Mouse (Mus musculus): Measurements from ENCODE around the gene Serac1. TPM values are rescaled to one million over a fixed set of nuclear protein-coding genes. Genes with fewer than 3 reads are reported as not detected.
A peak's percentile ranks its signal among the peaks of the same experiment; 100 is the strongest.

The Serac1 gene
- polyA plus RNA-seq, 1 experiment from 2014 or later: 4.8 TPM

GRCm38 (mm10) chr17:5999039-5999543 is 80.5 kb downstream of the Serac1 start:
- Histone ChIP-seq H3K9me3 (ENCODE audit: control insufficient read depth, low read length) (no peaks in the 10 kb centered on the region), H3K4me1 (ENCODE audit: control insufficient read depth in 2 of 2, insufficient read depth in 2 of 2, low read length in 2 of 2) (peaks cover 53 to 77% of the 10 kb centered on the region in 2 experiments), H3K4me3 (ENCODE audit: control insufficient read depth in 1 of 2, insufficient read depth in 1 of 2, low read depth in 1 of 2, low read length in 2 of 2) (no peak overlapping the region), H3K27me3 (ENCODE audit: control insufficient read depth, insufficient read depth, low read length) (no peaks in the 10 kb centered on the region), H3K36me3 (ENCODE audit: control insufficient read depth, insufficient read depth, low read length) (0 out of 2 replicates have a peak, but pooled peaks cover 8% of the 10 kb centered on the region), H3K9ac (ENCODE audit: low read length) (no peak overlapping the region; the same call in 1 of the 2 replicates), H3K27ac (replicated peaks in 1 of 2; ENCODE audit: control insufficient read depth in 1 of 2, insufficient read depth in 1 of 2, low read depth in 2 of 2, low read length in 2 of 2) (peak overlapping the region; percentile 17 to 96; a peak in 2 of 4 replicates), H3K4me2 (ENCODE audit: low read length) (no peak overlapping the region)
- WGBS: 62% methylated on average over 5 of the region's 5 CpGs
- ATAC-seq (ENCODE audit: insufficient number of reproducible peaks, insufficient read depth, low FRiP score, low read depth): no peak

GRCm38 (mm10) chr17:5998235-5998500 is 81.4 kb downstream of the Serac1 start:
- Histone ChIP-seq H3K4me1 (ENCODE audit: control insufficient read depth in 2 of 2, insufficient read depth in 2 of 2, low read length in 2 of 2) (peaks cover 48 to 74% of the 10 kb centered on the region in 2 experiments), H3K36me3 (ENCODE audit: control insufficient read depth, insufficient read depth, low read length) (0 out of 2 replicates have a peak, but pooled peaks cover 8% of the 10 kb centered on the region), H3K9me3 (ENCODE audit: control insufficient read depth, low read length) (no peaks in the 10 kb centered on the region), H3K27ac (replicated peaks in 1 of 2; ENCODE audit: control insufficient read depth in 1 of 2, insufficient read depth in 1 of 2, low read depth in 2 of 2, low read length in 2 of 2) (peak overlapping the region; percentile 96 to 98), H3K4me2 (ENCODE audit: low read length) (peak overlapping the region; percentile 43), H3K27me3 (ENCODE audit: control insufficient read depth, insufficient read depth, low read length) (no peaks in the 10 kb centered on the region), H3K9ac (ENCODE audit: low read length) (peak overlapping the region; percentile 52; the same call in 1 of the 2 replicates), H3K4me3 (ENCODE audit: control insufficient read depth in 1 of 2, insufficient read depth in 1 of 2, low read depth in 1 of 2, low read length in 2 of 2) (no peak overlapping the region)
- no peak for ATAC-seq (ENCODE audit: insufficient number of reproducible peaks, insufficient read depth, low FRiP score, low read depth)

- peak overlapping the region; percentile 52 for H3K9ac ChIP-seq (ENCODE audit: low read length)
- 11% methylated on average over 16 of the region's 16 CpGs for WGBS
- peak overlapping the region; percentile 43 for H3K4me2 ChIP-seq (ENCODE audit: low read length)
- no peaks in the 10 kb centered on the region for H3K27me3 ChIP-seq (ENCODE audit: control insufficient read depth, insufficient read depth, low read length)
- 0 out of 2 replicates have a peak, but pooled peaks cover 3% of the 10 kb centered on the region for H3K36me3 ChIP-seq (ENCODE audit: control insufficient read depth, insufficient read depth, low read length)
- H3K4me1 ChIP-seq (ENCODE audit: control insufficient read depth in 2 of 2, insufficient read depth in 2 of 2, low read length in 2 of 2): peaks cover 45 to 69% of the 10 kb centered on the region in 2 experiments
- H3K27ac ChIP-seq (replicated peaks in 1 of 2; ENCODE audit: control insufficient read depth in 1 of 2, insufficient read depth in 1 of 2, low read depth in 2 of 2, low read length in 2 of 2): peak overlapping the region; percentile 96 to 98
- H3K4me3 ChIP-seq (ENCODE audit: control insufficient read depth in 1 of 2, insufficient read depth in 1 of 2, low read depth in 1 of 2, low read length in 2 of 2): 0 out of 4 replicates have a peak overlapping the region, but pooled peaks of 1 of the 2 experiments have one; percentile 4
- no peaks in the 10 kb centered on the region for H3K9me3 ChIP-seq (ENCODE audit: control insufficient read depth, low read length)
- ATAC-seq (ENCODE audit: insufficient number of reproducible peaks, insufficient read depth, low FRiP score, low read depth): peak; percentile 90
These were observed 81.9 kb downstream of the Serac1 start for GRCm38 (mm10) chr17:5997380-5998234.

- Histone ChIP-seq H3K36me3 (ENCODE audit: control insufficient read depth, insufficient read depth, low read length) (no peaks in the 10 kb centered on the region), H3K9me3 (ENCODE audit: control insufficient read depth, low read length) (no peaks in the 10 kb centered on the region), H3K4me1 (ENCODE audit: control insufficient read depth in 2 of 2, insufficient read depth in 2 of 2, low read length in 2 of 2) (peaks cover 42 to 59% of the 10 kb centered on the region in 2 experiments), H3K27ac (replicated peaks in 1 of 2; ENCODE audit: control insufficient read depth in 1 of 2, insufficient read depth in 1 of 2, low read depth in 2 of 2, low read length in 2 of 2) (peak overlapping the region; percentile 96 to 98), H3K27me3 (ENCODE audit: control insufficient read depth, insufficient read depth, low read length) (no peaks in the 10 kb centered on the region), H3K9ac (ENCODE audit: low read length) (peak overlapping the region; percentile 55), H3K4me3 (ENCODE audit: control insufficient read depth in 1 of 2, insufficient read depth in 1 of 2, low read depth in 1 of 2, low read length in 2 of 2) (no peak overlapping the region), H3K4me2 (ENCODE audit: low read length) (peak overlapping the region; percentile 24)
- WGBS: 70% methylated on average over 14 of the region's 14 CpGs
- no peak for ATAC-seq (ENCODE audit: insufficient number of reproducible peaks, insufficient read depth, low FRiP score, low read depth)
These were observed 83.0 kb downstream of the Serac1 start for GRCm38 (mm10) chr17:5996589-5996988.

GRCm38 (mm10) chr17:5994606-5995005 is 84.9 kb downstream of the Serac1 start:
- 40% methylated on average over 6 of the region's 6 CpGs for WGBS
- Histone ChIP-seq H3K9ac (ENCODE audit: low read length) (no peak overlapping the region), H3K4me2 (ENCODE audit: low read length) (no peak overlapping the region), H3K4me1 (ENCODE audit: control insufficient read depth in 2 of 2, insufficient read depth in 2 of 2, low read length in 2 of 2) (peaks cover 36 to 48% of the 10 kb centered on the region in 2 experiments), H3K36me3 (ENCODE audit: control insufficient read depth, insufficient read depth, low read length) (no peaks in the 10 kb centered on the region), H3K4me3 (ENCODE audit: control insufficient read depth in 1 of 2, insufficient read depth in 1 of 2, low read depth in 1 of 2, low read length in 2 of 2) (no peak overlapping the region), H3K27me3 (ENCODE audit: control insufficient read depth, insufficient read depth, low read length) (no peaks in the 10 kb centered on the region), H3K9me3 (ENCODE audit: control insufficient read depth, low read length) (no peaks in the 10 kb centered on the region), H3K27ac (replicated peaks in 1 of 2; ENCODE audit: control insufficient read depth in 1 of 2, insufficient read depth in 1 of 2, low read depth in 2 of 2, low read length in 2 of 2) (peak overlapping the region in 1 of 2 experiments; percentile 96; a peak in 2 of 4 replicates)
- ATAC-seq (ENCODE audit: insufficient number of reproducible peaks, insufficient read depth, low FRiP score, low read depth): no peak

- Histone ChIP-seq H3K4me2 (ENCODE audit: low read length) (no peak overlapping the region), H3K27ac (replicated peaks in 1 of 2; ENCODE audit: control insufficient read depth in 1 of 2, insufficient read depth in 1 of 2, low read depth in 2 of 2, low read length in 2 of 2) (0 out of 4 replicates have a peak overlapping the region, but pooled peaks of 1 of the 2 experiments have one; percentile 29), H3K9ac (ENCODE audit: low read length) (no peak overlapping the region), H3K9me3 (ENCODE audit: control insufficient read depth, low read length) (no peaks in the 10 kb centered on the region), H3K4me3 (ENCODE audit: control insufficient read depth in 1 of 2, insufficient read depth in 1 of 2, low read depth in 1 of 2, low read length in 2 of 2) (no peak overlapping the region), H3K27me3 (ENCODE audit: control insufficient read depth, insufficient read depth, low read length) (no peaks in the 10 kb centered on the region), H3K4me1 (ENCODE audit: control insufficient read depth in 2 of 2, insufficient read depth in 2 of 2, low read length in 2 of 2) (peaks cover 31 to 40% of the 10 kb centered on the region in 2 experiments), H3K36me3 (ENCODE audit: control insufficient read depth, insufficient read depth, low read length) (no peaks in the 10 kb centered on the region)
- WGBS: 85% methylated on average over 3 of the region's 3 CpGs
- no peak for ATAC-seq (ENCODE audit: insufficient number of reproducible peaks, insufficient read depth, low FRiP score, low read depth)
These were observed 85.8 kb downstream of the Serac1 start for GRCm38 (mm10) chr17:5993581-5994260.

- peaks cover 28 to 33% of the 10 kb centered on the region in 2 experiments for H3K4me1 ChIP-seq (ENCODE audit: control insufficient read depth in 2 of 2, insufficient read depth in 2 of 2, low read length in 2 of 2)
- no peak overlapping the region for H3K9ac ChIP-seq (ENCODE audit: low read length)
- WGBS: 80% methylated on average over 5 of the region's 5 CpGs
- ATAC-seq (ENCODE audit: insufficient number of reproducible peaks, insufficient read depth, low FRiP score, low read depth): no peak
- H3K9me3 ChIP-seq (ENCODE audit: control insufficient read depth, low read length): no peaks in the 10 kb centered on the region
- no peak overlapping the region for H3K27ac ChIP-seq (replicated peaks in 1 of 2; ENCODE audit: control insufficient read depth in 1 of 2, insufficient read depth in 1 of 2, low read depth in 2 of 2, low read length in 2 of 2)
- no peaks in the 10 kb centered on the region for H3K27me3 ChIP-seq (ENCODE audit: control insufficient read depth, insufficient read depth, low read length)
- no peak overlapping the region for H3K4me2 ChIP-seq (ENCODE audit: low read length)
- H3K4me3 ChIP-seq (ENCODE audit: control insufficient read depth in 1 of 2, insufficient read depth in 1 of 2, low read depth in 1 of 2, low read length in 2 of 2): no peak overlapping the region
- no peaks in the 10 kb centered on the region for H3K36me3 ChIP-seq (ENCODE audit: control insufficient read depth, insufficient read depth, low read length)
These were observed 86.5 kb downstream of the Serac1 start for GRCm38 (mm10) chr17:5992866-5993580.

All from heart, embryonic 14.5 days (tissue).